Mouse (Mus musculus) retina, postnatal 1 day (tissue): ENCODE data around the gene Tmem132c.

Experiments
- DNase-seq: peaks from one replicate; pipeline ENCODE4 v3.0.0-alpha.2; 2012

Gene Tmem132c

DNA sequence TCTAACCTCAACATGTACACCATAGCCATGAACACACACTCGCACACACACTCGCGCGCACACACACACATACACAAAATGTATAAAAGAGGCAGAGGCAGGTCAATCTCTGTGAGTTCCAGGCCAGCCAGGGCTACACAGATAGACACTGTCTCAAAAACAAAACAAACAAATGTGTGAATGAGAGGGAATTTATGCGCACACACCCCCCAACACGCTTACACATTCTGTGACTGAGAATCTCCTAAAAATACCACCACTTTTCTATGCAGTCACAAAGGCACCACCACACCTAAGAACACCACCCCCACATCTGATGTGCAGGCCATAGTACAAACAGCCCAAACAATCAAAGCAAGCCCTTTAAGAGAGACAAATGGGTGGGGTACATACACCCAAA is 370.8 kb downstream of the Tmem132c start:
- DNase-seq: no peak
